Mouse (Mus musculus): ENCODE measurements at regions not wholly inside any gene's neighbourhood (a gene's known extent, or its start where the extent isn't known, plus 50 kb on each side); places are given as distances from the start of the nearest gene placed in this dataset.

DNA sequence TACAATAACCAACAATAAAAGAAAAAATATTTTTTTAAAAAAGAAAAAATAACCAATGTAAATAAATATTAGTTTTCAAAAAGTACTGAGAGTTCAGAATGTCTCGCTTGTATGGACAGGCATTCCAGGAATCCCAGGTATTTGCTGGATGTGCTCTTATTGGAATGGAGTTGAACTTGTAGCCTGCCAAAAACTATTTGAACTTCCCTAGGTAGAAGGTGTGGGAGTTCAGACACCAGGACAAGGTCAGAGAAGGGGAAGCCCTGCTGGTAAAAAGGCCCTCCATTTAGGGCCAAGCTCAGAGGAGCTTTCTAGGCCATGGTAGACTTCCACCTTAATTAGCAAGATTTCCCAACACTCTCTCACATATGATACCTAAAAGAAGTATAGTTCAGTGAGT is 270.3 kb downstream of the Actr3 start:
- H3K4me3 ChIP-seq (replicated peaks; ENCODE audit: extremely low read depth, low read depth, low read length) = no peak overlapping the region
- H3K4me1 ChIP-seq (ENCODE audit: control insufficient read depth, insufficient read depth, low read length) = no peaks in the 10 kb centered on the region
- WGBS = 70% methylated on average over 1 of the region's 1 CpGs
- TF ChIP-seq POLR2A (IDR thresholded peaks at IDR 0.05; ENCODE audit: borderline replicate concordance, extremely low read depth, low read depth, low read length) (no peak), CTCF (IDR thresholded peaks at IDR 0.05; ENCODE audit: insufficient read depth, low read length) (no peak)
- no peak for DNase-seq

DNA sequence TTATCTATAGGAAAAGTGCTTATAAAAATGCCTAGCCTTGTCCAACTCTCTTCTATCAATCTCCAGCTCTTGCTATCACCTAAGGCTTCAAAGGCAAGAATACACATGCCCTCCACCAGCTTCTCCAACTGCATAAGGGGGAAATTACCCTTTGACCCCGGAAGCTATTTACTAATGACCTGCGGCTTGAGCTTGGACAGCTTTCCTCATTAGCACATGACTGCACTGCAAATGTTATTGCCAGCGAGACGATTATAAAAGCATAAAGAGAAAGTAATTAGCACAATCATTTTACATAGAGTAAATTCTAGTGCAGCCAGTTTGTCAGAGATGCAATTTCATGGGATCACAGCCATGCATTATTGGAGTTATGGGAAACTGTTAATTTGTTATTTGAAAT is 277.0 kb downstream of the Actr3 start:
- H3K4me1 ChIP-seq (ENCODE audit: control insufficient read depth, insufficient read depth, low read length) = no peaks in the 10 kb centered on the region
- no peak for DNase-seq
- TF ChIP-seq POLR2A (IDR thresholded peaks at IDR 0.05; ENCODE audit: borderline replicate concordance, extremely low read depth, low read depth, low read length) (no peak), CTCF (IDR thresholded peaks at IDR 0.05; ENCODE audit: insufficient read depth, low read length) (no peak)
- WGBS = 70% methylated on average over 4 of the region's 4 CpGs
- H3K4me3 ChIP-seq (replicated peaks; ENCODE audit: extremely low read depth, low read depth, low read length) = no peak overlapping the region

DNA sequence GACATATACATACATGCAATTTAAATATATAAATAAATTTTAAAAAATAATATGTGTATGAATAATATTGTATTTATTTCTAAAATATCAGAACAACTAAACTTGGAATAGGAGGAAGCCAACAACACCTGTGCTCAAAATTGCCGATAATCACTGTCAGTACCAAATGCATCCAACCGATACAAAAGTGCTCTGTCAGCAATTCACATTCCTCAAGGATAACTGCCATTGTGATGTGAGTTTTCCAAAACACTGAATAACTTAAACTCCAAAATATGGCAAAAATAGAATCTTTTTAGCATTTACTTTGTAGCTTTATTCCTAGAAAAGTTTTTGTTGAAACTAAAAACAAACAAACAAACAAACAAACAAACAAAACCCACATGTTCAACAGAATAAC is 279.4 kb downstream of the Actr3 start:
- Histone ChIP-seq H3K4me1 (ENCODE audit: control insufficient read depth, insufficient read depth, low read length) (no peaks in the 10 kb centered on the region), H3K4me3 (replicated peaks; ENCODE audit: extremely low read depth, low read depth, low read length) (no peak overlapping the region)
- TF ChIP-seq POLR2A (IDR thresholded peaks at IDR 0.05; ENCODE audit: borderline replicate concordance, extremely low read depth, low read depth, low read length) (no peak), CTCF (IDR thresholded peaks at IDR 0.05; ENCODE audit: insufficient read depth, low read length) (no peak)
- 96% methylated on average over 2 of the region's 2 CpGs for WGBS
- DNase-seq = no peak

DNA sequence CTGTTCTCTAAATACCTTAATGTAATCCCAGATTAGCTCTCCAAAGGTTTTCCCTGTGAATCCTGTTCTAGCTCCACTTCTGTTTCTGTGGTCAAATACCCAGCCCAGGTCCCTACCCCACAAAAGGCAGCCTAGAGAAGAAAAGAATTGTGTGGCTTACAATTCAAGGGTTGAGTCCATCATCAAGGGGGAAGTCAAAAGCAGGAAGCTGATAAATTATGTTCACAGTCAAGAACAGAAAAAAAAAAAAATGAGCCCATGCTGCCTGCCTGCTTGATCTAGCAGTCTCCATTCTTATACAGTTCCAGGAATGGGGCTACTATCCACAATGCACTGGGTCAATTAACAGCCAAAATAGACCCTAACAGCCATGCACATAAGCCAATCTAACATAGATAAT is 285.7 kb downstream of the Actr3 start:
- TF ChIP-seq POLR2A (IDR thresholded peaks at IDR 0.05; ENCODE audit: borderline replicate concordance, extremely low read depth, low read depth, low read length) (no peak), CTCF (IDR thresholded peaks at IDR 0.05; ENCODE audit: insufficient read depth, low read length) (no peak)
- no peak for DNase-seq
- Histone ChIP-seq H3K4me1 (ENCODE audit: control insufficient read depth, insufficient read depth, low read length) (no peaks in the 10 kb centered on the region), H3K4me3 (replicated peaks; ENCODE audit: extremely low read depth, low read depth, low read length) (no peak overlapping the region)

DNA sequence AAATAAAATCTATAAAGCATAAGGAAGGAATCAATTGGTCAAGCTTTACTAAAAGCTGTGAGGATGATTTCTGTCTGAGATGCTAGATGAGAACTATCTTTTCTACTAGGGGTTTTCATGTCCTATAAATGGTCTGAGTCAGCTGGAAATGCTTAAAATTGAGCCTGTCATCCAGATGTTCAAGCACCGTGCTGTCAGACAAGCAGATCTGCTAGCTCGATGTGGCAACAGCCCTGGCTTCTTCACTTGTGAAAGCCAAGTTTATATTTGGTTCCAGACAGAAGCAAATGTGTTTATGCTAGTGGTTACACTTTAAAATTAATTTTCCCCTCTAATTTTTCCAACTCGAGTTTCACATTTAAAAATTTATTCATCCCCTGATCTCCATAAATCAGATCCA is 311.7 kb downstream of the Actr3 start:
- DNase-seq = no peak
- Histone ChIP-seq H3K4me3 (replicated peaks; ENCODE audit: extremely low read depth, low read depth, low read length) (no peak overlapping the region), H3K4me1 (ENCODE audit: control insufficient read depth, insufficient read depth, low read length) (no peaks in the 10 kb centered on the region)
- TF ChIP-seq CTCF (IDR thresholded peaks at IDR 0.05; ENCODE audit: insufficient read depth, low read length) (no peak), POLR2A (IDR thresholded peaks at IDR 0.05; ENCODE audit: borderline replicate concordance, extremely low read depth, low read depth, low read length) (no peak)
- WGBS = 40% methylated on average over 3 of the region's 3 CpGs

DNA sequence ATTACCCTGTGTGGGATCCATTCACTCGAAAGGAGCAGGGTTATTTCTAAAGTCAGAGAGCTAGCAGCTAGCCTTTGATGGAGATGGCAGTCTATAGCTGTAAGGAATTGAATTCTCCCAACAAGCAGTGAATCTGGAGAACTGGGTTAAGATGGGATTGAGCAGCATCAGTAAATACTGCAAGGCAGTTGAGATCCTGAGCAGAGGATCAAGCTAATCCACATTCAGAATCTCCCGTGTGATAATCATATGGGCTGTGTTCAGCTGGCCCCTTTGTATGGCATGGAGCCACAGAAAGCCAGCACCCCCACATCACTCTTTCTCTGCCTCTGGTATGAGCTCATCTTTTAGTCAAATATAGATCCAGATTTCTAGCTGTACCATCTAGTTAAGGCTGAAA is 334.9 kb downstream of the Actr3 start:
- 74% methylated on average over 2 of the region's 2 CpGs for WGBS
- no peaks in the 10 kb centered on the region for H3K4me1 ChIP-seq (ENCODE audit: control insufficient read depth, insufficient read depth, low read length)

DNA sequence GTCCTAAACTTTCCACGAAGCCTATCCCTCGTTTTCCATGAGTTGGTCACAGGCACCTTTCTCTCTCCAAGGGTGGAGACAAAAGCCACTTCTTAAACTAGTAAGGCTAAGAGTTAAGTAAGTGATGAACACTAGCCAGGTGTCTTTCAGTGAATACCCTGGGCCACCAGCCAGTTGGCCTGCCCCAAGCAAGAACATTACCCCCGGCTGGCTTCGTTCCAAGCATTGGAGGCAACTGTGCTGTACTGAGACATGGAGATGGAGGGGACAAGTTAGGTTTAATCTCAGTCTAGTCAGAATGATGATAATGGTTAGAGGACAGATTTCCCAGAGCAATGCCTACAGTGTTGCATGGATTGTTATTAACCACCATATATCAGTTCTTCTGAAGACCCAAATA is 350.6 kb downstream of the Actr3 start:
- no peak for TF ChIP-seq POLR2A (IDR thresholded peaks at IDR 0.05; ENCODE audit: borderline replicate concordance, extremely low read depth, low read depth, low read length)
- TF ChIP-seq CTCF (IDR thresholded peaks at IDR 0.05; ENCODE audit: insufficient read depth, low read length) = no peak
- no peak overlapping the region for H3K4me3 ChIP-seq (replicated peaks; ENCODE audit: extremely low read depth, low read depth, low read length)
- WGBS = 78% methylated on average over 4 of the region's 4 CpGs

More for the DNA sequence above, 334.9 kb downstream of the Actr3 start:
- no peak overlapping the region for H3K4me3 ChIP-seq (replicated peaks; ENCODE audit: extremely low read depth, low read depth, low read length)
- TF ChIP-seq CTCF (IDR thresholded peaks at IDR 0.05; ENCODE audit: insufficient read depth, low read length) (no peak), POLR2A (IDR thresholded peaks at IDR 0.05; ENCODE audit: borderline replicate concordance, extremely low read depth, low read depth, low read length) (no peak)
- no peak for DNase-seq

DNA sequence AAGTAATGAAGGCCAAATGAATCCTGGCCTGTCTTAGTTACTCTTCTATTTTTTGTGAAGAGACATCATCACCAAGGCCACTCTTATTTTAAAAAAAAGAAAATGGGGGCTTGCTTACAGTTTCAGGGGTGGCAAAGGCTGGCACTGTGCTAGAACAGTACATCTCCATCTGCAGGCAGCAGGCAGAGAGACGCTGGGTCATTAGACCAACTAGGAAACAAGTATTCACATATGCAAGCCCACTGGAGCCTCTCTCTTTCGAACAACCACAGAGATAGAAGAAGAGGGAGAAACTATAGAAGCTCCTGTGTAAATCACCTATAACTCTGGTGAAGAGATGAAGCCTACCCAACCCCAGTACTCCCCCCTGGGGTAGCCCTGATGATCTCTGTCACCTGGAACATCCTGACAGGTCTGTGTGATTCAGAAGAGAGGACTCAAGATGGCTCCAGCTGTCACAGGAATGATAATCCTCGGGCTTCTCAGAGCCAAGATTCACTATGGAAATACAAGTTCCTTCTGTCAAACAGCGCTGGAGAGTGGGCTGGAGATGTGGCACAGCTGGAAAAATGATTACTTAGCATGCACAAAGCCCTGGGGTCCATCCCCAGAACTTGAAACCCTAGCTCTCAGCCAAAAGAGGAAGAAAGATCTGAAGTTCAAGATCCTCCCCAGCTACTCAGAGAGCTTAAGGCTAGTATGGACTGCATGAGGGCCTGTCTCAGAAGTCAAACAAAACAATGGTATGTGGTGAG is 395.8 kb downstream of the Actr3 start:
- Histone ChIP-seq H3K4me3 (replicated peaks; ENCODE audit: extremely low read depth, low read depth, low read length) (no peak overlapping the region), H3K4me1 (ENCODE audit: control insufficient read depth, insufficient read depth, low read length) (no peaks in the 10 kb centered on the region)
- WGBS = 41% methylated on average over 4 of the region's 4 CpGs
- TF ChIP-seq POLR2A (IDR thresholded peaks at IDR 0.05; ENCODE audit: borderline replicate concordance, extremely low read depth, low read depth, low read length) (no peak), CTCF (IDR thresholded peaks at IDR 0.05; ENCODE audit: insufficient read depth, low read length) (no peak)
- no peak for DNase-seq

More for the DNA sequence above, 350.6 kb downstream of the Actr3 start:
- no peaks in the 10 kb centered on the region for H3K4me1 ChIP-seq (ENCODE audit: control insufficient read depth, insufficient read depth, low read length)
- no peak for DNase-seq

DNA sequence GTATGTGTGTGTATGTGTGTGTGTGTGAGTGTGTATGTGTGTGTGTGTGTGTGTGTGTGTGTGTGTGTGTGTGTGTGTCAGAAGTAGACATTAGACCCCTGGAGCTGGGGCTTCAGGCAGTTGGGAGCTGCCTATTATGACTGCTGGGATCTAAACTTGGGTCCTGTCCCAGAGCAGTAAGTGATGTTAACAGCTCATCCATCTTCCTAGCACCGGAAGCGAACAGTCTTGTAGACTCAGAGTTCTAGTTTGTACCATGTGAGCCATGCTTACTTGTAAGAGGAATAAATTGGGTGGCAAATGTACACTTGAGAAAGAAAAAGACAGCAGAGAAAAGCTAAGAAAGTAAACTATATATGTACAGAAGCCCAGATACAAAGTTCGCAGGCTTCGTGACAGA is 422.2 kb downstream of the Actr3 start:
- Histone ChIP-seq H3K4me1 (ENCODE audit: control insufficient read depth, insufficient read depth, low read length) (no peaks in the 10 kb centered on the region), H3K4me3 (replicated peaks; ENCODE audit: extremely low read depth, low read depth, low read length) (no peak overlapping the region)
- DNase-seq = no peak
- TF ChIP-seq POLR2A (IDR thresholded peaks at IDR 0.05; ENCODE audit: borderline replicate concordance, extremely low read depth, low read depth, low read length) (no peak), CTCF (IDR thresholded peaks at IDR 0.05; ENCODE audit: insufficient read depth, low read length) (no peak)
- WGBS = 58% methylated on average over 4 of the region's 4 CpGs

DNA sequence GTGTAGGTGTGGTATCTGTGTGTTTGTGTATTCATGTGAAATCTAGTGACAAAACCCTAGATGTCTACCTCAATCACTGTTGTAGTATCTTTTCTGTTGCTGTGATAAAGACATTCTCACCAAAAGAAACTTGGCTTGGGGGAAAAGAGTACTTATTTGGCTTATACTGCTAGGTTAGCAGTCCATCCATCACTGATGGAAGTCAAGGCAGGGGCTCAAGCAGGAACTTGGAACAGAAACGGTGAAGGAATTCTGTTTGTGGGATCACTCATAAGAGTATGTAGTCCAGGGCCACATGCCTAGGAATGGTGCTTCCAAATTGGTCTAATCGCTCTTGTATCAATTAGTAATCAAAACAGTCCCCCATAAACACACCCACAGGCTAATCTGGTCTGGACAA is 423.6 kb downstream of the Actr3 start:
- no peak overlapping the region for H3K4me3 ChIP-seq (replicated peaks; ENCODE audit: extremely low read depth, low read depth, low read length)
- H3K4me1 ChIP-seq (ENCODE audit: control insufficient read depth, insufficient read depth, low read length) = no peaks in the 10 kb centered on the region
- WGBS = 59% methylated on average over 2 of the region's 2 CpGs
- DNase-seq = no peak
- TF ChIP-seq CTCF (IDR thresholded peaks at IDR 0.05; ENCODE audit: insufficient read depth, low read length) (no peak), POLR2A (IDR thresholded peaks at IDR 0.05; ENCODE audit: borderline replicate concordance, extremely low read depth, low read depth, low read length) (no peak)
